Mouse (Mus musculus): Measurements from ENCODE around the gene Pld2. TPM values are rescaled to one million over a fixed set of nuclear protein-coding genes. Genes with fewer than 3 reads are reported as not detected.

Gene Pld2
- polyA plus RNA-seq, 1 experiment from 2014 or later, result 13.7 TPM

DNA sequence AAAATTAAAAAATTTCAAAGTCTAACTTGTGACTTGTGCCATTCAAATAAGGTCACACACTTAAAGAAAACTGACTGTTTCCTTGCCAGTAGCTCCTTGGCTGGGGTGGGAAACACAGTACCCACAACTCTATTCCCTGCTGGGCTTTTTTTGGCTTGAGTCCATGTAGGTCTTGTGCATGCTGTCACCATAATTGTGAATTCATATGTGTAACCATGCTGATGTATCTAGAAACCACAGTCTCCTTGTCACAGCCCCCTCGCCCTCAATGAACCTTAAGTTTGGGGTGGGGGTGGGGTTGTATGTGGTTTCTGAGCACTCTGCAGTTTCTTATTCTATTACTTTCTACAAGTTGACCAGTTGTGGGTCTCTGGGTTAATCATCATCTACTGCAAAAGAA lies 51.9 kb downstream of the Pld2 start:
- no peak overlapping the region for H3K4me2 ChIP-seq (ENCODE audit: low read depth, low read length)
- no peaks in the 10 kb centered on the region for H3K9me3 ChIP-seq (ENCODE audit: control insufficient read depth, low read length)
- no peak overlapping the region for H3K4me3 ChIP-seq (ENCODE audit: low read depth, low read length)
- 0 out of 2 replicates have a peak, but pooled peaks cover 2% of the 10 kb centered on the region for H3K4me1 ChIP-seq (ENCODE audit: control insufficient read depth, insufficient read depth, low read length)
- no peaks in the 10 kb centered on the region for H3K36me3 ChIP-seq (ENCODE audit: control insufficient read depth, insufficient read depth, low read length)
- WGBS, result 87% methylated on average over 1 of the region's 1 CpGs
- H3K27ac ChIP-seq (ENCODE audit: low read depth, low read length), result no peak overlapping the region
- H3K9ac ChIP-seq (replicated peaks; ENCODE audit: low read depth, low read length), result no peak overlapping the region
- no peaks in the 10 kb centered on the region for H3K27me3 ChIP-seq (ENCODE audit: control insufficient read depth, insufficient read depth, low read length)
- ATAC-seq (ENCODE audit: low read depth), result no peak

DNA sequence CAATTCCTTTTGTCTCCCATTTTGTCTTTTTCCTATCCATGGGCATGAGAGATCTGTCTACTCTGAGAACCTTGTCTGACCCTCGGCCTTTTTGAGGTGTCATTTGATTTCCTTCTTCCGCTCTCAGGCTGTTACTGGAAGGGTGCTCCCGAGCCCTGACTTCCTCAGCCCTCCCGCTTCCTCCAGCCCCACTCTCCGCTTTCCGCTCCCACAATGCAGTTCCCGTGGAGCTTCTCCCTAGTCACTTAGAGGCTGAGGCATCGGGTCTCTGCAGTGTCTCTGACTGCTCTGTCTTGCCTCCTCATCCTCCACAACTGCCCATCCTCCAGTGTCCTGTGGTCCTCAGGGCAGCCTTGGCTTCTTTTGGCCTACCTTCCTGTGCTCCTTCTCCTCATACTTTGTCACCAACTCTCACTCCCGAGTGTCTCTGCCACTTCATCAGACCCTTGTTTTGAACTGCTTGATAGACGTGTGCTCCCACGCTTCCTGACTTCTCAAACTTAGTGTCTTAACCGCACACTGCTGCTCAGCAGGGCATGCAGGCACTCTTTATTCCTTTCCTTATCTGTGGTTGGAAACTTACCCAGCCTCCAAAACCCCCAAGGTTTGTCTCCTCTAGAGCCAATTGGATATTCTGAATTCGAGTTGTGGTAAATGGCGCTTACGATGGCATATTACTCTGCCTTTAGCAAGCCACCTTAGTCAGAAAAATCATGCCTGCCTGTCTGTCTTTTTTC lies 54.6 kb downstream of the Pld2 start:
- WGBS, result 83% methylated on average over 15 of the region's 15 CpGs

DNA sequence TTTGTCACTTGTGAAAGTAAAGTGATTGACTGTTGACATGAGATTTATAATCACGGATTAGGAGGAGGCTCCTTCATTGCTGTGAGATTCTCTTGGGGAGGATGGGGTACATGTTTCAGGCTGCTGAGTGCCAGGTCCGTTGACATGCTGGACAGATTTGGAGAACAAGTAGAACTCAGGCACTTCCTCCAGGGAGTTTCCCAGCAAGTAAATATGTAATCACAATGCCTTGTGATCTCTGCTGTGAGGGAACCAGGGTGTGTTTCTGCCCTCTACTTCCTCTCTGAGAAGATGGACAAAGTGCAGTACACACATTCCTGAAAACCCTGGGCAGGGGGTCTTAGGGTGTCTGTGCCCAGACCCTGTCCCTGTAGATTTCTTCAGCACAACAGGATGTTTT lies 55.8 kb downstream of the Pld2 start:
- no peak overlapping the region for H3K9ac ChIP-seq (replicated peaks; ENCODE audit: low read depth, low read length)
- no peak for ATAC-seq (ENCODE audit: low read depth)
- H3K9me3 ChIP-seq (ENCODE audit: control insufficient read depth, low read length), result no peaks in the 10 kb centered on the region
- H3K27me3 ChIP-seq (ENCODE audit: control insufficient read depth, insufficient read depth, low read length), result no peaks in the 10 kb centered on the region
- H3K4me1 ChIP-seq (ENCODE audit: control insufficient read depth, insufficient read depth, low read length), result 0 out of 2 replicates have a peak, but pooled peaks cover 2% of the 10 kb centered on the region
- WGBS, result 80% methylated on average over 2 of the region's 2 CpGs
- H3K27ac ChIP-seq (ENCODE audit: low read depth, low read length), result no peak overlapping the region
- no peak overlapping the region for H3K4me3 ChIP-seq (ENCODE audit: low read depth, low read length)
- peaks cover 15% of the 10 kb centered on the region for H3K36me3 ChIP-seq (ENCODE audit: control insufficient read depth, insufficient read depth, low read length)
- H3K4me2 ChIP-seq (ENCODE audit: low read depth, low read length), result no peak overlapping the region

More for the DNA sequence above, 54.6 kb downstream of the Pld2 start:
- Histone ChIP-seq H3K4me1 (ENCODE audit: control insufficient read depth, insufficient read depth, low read length) (0 out of 2 replicates have a peak, but pooled peaks cover 2% of the 10 kb centered on the region), H3K4me3 (ENCODE audit: low read depth, low read length) (no peak overlapping the region), H3K9me3 (ENCODE audit: control insufficient read depth, low read length) (no peaks in the 10 kb centered on the region), H3K36me3 (ENCODE audit: control insufficient read depth, insufficient read depth, low read length) (peaks cover 15% of the 10 kb centered on the region), H3K27ac (ENCODE audit: low read depth, low read length) (no peak overlapping the region), H3K27me3 (ENCODE audit: control insufficient read depth, insufficient read depth, low read length) (no peaks in the 10 kb centered on the region), H3K9ac (replicated peaks; ENCODE audit: low read depth, low read length) (no peak overlapping the region), H3K4me2 (ENCODE audit: low read depth, low read length) (no peak overlapping the region)
- ATAC-seq (ENCODE audit: low read depth), result no peak

DNA sequence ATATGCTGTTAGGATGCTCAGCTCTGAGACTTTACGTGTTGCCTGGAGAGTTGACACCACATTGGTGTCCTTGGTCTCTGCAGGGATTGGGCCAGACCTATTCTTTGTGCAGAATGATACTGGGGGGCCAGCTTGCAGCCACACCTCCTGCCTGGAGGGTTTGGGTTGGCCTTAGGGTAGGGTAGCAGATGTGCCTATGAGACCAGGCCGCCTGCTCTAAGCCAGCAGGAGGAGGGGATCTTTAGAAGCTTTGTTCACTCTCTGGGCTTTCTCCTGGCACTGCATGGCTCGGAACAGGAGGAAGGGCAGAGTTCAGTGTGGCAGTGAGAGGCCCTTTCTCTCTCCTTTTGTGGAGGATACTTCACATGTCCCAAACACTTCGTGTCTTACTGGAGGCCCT lies 56.2 kb downstream of the Pld2 start:
- no peaks in the 10 kb centered on the region for H3K9me3 ChIP-seq (ENCODE audit: control insufficient read depth, low read length)
- no peak for ATAC-seq (ENCODE audit: low read depth)
- H3K9ac ChIP-seq (replicated peaks; ENCODE audit: low read depth, low read length), result no peak overlapping the region
- 0 out of 2 replicates have a peak, but pooled peaks cover 2% of the 10 kb centered on the region for H3K4me1 ChIP-seq (ENCODE audit: control insufficient read depth, insufficient read depth, low read length)
- no peaks in the 10 kb centered on the region for H3K27me3 ChIP-seq (ENCODE audit: control insufficient read depth, insufficient read depth, low read length)
- peaks cover 15% of the 10 kb centered on the region for H3K36me3 ChIP-seq (ENCODE audit: control insufficient read depth, insufficient read depth, low read length)
- no peak overlapping the region for H3K4me2 ChIP-seq (ENCODE audit: low read depth, low read length)
- WGBS, result 36% methylated on average over 4 of the region's 4 CpGs
- no peak overlapping the region for H3K27ac ChIP-seq (ENCODE audit: low read depth, low read length)
- H3K4me3 ChIP-seq (ENCODE audit: low read depth, low read length), result no peak overlapping the region

DNA sequence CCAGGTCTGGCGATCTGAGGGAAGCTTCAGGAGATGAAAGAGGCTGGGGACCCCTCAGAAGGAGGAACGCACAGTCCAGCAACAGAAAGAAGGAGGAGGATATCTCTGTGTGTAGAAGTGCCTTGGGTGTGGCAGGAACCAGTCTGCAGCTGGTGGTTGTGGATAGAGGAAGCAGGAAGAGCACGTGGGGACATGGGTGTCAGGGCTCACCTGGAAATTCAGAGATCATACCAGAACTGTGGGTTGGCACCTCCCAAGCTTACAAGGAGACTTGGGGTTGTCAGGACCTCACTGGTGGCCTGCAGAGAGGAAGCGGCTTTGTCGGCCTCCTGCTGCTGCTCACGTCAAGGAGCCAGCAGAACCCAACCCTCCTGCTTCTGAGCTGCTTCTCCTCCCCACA lies 57.4 kb downstream of the Pld2 start:
- no peak for ATAC-seq (ENCODE audit: low read depth)
- no peak overlapping the region for H3K27ac ChIP-seq (ENCODE audit: low read depth, low read length)
- H3K9ac ChIP-seq (replicated peaks; ENCODE audit: low read depth, low read length), result no peak overlapping the region
- 87% methylated on average over 6 of the region's 6 CpGs for WGBS
- H3K4me3 ChIP-seq (ENCODE audit: low read depth, low read length), result no peak overlapping the region
- H3K4me1 ChIP-seq (ENCODE audit: control insufficient read depth, insufficient read depth, low read length), result 0 out of 2 replicates have a peak, but pooled peaks cover 2% of the 10 kb centered on the region
- H3K36me3 ChIP-seq (ENCODE audit: control insufficient read depth, insufficient read depth, low read length), result peaks cover 20% of the 10 kb centered on the region
- H3K27me3 ChIP-seq (ENCODE audit: control insufficient read depth, insufficient read depth, low read length), result no peaks in the 10 kb centered on the region
- H3K4me2 ChIP-seq (ENCODE audit: low read depth, low read length), result no peak overlapping the region
- no peaks in the 10 kb centered on the region for H3K9me3 ChIP-seq (ENCODE audit: control insufficient read depth, low read length)

DNA sequence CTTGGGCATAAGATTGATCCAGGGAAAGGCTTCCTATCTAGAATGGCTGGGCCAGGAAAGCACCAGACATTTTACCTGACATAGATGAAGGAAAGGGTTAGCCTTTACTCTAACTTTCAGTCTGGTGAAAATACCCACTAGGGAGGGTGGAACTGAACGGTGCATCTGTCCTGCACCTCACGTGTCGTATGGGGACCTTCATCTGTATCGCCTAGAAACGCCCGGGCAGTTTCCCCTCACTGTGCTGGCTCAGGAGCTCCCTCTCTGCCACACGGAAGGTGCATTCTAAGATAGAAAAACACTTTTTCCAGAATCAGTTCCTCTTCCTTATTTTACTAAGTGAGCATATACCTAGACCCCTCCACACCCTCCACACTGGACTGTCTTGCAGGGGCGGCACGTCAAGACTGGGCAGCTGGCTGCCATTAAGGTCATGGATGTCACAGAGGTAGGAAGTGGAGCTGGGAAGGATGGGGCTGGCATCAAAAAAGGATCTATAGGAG lies 58.6 kb downstream of the Pld2 start:
- Histone ChIP-seq H3K4me1 (ENCODE audit: control insufficient read depth, insufficient read depth, low read length) (0 out of 2 replicates have a peak, but pooled peaks cover 2% of the 10 kb centered on the region), H3K4me2 (ENCODE audit: low read depth, low read length) (no peak overlapping the region), H3K4me3 (ENCODE audit: low read depth, low read length) (no peak overlapping the region), H3K9me3 (ENCODE audit: control insufficient read depth, low read length) (no peaks in the 10 kb centered on the region), H3K27me3 (ENCODE audit: control insufficient read depth, insufficient read depth, low read length) (no peaks in the 10 kb centered on the region), H3K9ac (replicated peaks; ENCODE audit: low read depth, low read length) (no peak overlapping the region), H3K36me3 (ENCODE audit: control insufficient read depth, insufficient read depth, low read length) (peaks cover 20% of the 10 kb centered on the region), H3K27ac (ENCODE audit: low read depth, low read length) (no peak overlapping the region)
- 89% methylated on average over 9 of the region's 9 CpGs for WGBS
- ATAC-seq (ENCODE audit: low read depth), result no peak

DNA sequence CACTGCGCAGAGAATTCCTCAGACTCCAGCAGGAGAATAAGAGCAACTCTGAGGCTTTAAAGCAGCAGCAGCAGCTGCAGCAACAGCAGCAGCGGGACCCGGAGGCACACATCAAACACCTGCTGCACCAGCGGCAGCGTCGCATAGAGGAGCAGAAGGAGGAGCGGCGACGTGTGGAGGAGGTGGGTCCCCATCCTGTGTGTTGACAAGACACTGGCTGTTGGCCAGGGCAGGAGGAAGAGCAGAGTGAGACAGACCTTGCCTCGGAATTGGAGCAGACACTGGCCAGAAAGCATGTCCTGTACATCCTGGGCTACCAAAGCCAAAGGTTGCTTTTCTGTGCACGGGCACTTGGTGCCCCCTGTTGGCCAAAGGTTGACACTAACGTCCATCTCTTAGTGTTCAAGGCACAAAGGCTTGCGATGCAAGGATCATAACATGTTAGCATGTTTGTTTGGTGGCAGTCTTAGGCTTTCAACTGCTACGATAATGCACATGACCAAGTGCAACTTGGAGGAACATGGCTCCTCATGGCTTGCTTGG lies 65.2 kb downstream of the Pld2 start:
- Histone ChIP-seq H3K4me2 (ENCODE audit: low read depth, low read length) (no peak overlapping the region), H3K9ac (replicated peaks; ENCODE audit: low read depth, low read length) (no peak overlapping the region), H3K4me3 (ENCODE audit: low read depth, low read length) (no peak overlapping the region), H3K27me3 (ENCODE audit: control insufficient read depth, insufficient read depth, low read length) (no peaks in the 10 kb centered on the region), H3K4me1 (ENCODE audit: control insufficient read depth, insufficient read depth, low read length) (no peaks in the 10 kb centered on the region), H3K27ac (ENCODE audit: low read depth, low read length) (no peak overlapping the region), H3K36me3 (ENCODE audit: control insufficient read depth, insufficient read depth, low read length) (peaks cover 32% of the 10 kb centered on the region), H3K9me3 (ENCODE audit: control insufficient read depth, low read length) (no peaks in the 10 kb centered on the region)
- 52% methylated on average over 14 of the region's 14 CpGs for WGBS
- no peak; the same call in 1 of the 2 replicates for ATAC-seq (ENCODE audit: low read depth)

DNA sequence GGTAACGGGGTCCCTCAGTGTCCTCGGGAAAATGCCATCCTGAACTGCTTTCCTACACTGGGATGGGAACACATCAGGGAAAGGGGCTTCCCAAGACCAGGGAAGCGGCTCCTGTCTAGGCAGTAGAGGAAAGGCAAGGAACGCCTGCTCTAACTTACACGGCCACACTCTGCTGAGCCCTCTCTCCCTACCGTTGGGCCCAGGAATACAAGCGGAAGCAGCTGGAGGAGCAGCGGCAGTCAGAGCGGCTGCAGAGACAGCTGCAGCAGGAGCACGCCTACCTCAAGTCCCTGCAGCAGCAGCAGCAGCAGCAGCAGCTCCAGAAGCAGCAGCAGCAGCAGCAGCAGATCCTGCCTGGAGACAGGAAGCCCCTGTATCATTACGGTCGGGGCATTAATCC lies 66.9 kb downstream of the Pld2 start:
- Histone ChIP-seq H3K9me3 (ENCODE audit: control insufficient read depth, low read length) (no peaks in the 10 kb centered on the region), H3K4me1 (ENCODE audit: control insufficient read depth, insufficient read depth, low read length) (no peaks in the 10 kb centered on the region), H3K36me3 (ENCODE audit: control insufficient read depth, insufficient read depth, low read length) (peaks cover 39% of the 10 kb centered on the region), H3K9ac (replicated peaks; ENCODE audit: low read depth, low read length) (no peak overlapping the region), H3K4me2 (ENCODE audit: low read depth, low read length) (no peak overlapping the region), H3K4me3 (ENCODE audit: low read depth, low read length) (no peak overlapping the region), H3K27ac (ENCODE audit: low read depth, low read length) (no peak overlapping the region), H3K27me3 (ENCODE audit: control insufficient read depth, insufficient read depth, low read length) (no peaks in the 10 kb centered on the region)
- 84% methylated on average over 12 of the region's 12 CpGs for WGBS
- no peak for ATAC-seq (ENCODE audit: low read depth)

DNA sequence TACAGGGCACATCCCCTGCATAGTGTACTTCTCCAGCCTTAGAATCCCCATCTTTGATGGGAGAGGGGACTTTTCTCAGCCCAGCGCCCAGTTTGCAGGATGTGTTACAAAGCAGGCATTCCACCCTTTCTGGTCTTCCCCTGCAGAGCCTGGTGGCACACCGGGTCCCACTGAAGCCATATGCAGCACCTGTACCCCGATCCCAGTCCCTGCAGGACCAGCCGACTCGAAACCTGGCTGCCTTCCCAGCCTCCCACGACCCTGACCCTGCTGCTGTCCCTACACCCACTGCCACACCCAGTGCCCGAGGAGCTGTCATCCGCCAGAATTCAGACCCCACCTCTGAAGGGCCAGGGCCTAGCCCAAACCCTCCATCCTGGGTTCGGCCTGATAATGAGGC lies 67.7 kb downstream of the Pld2 start:
- H3K36me3 ChIP-seq (ENCODE audit: control insufficient read depth, insufficient read depth, low read length), result peaks cover 43% of the 10 kb centered on the region
- no peak overlapping the region for H3K27ac ChIP-seq (ENCODE audit: low read depth, low read length)
- H3K4me3 ChIP-seq (ENCODE audit: low read depth, low read length), result no peak overlapping the region
- WGBS, result 94% methylated on average over 9 of the region's 9 CpGs
- no peaks in the 10 kb centered on the region for H3K4me1 ChIP-seq (ENCODE audit: control insufficient read depth, insufficient read depth, low read length)
- H3K27me3 ChIP-seq (ENCODE audit: control insufficient read depth, insufficient read depth, low read length), result no peaks in the 10 kb centered on the region
- no peak for ATAC-seq (ENCODE audit: low read depth)
- H3K9me3 ChIP-seq (ENCODE audit: control insufficient read depth, low read length), result no peaks in the 10 kb centered on the region
- no peak overlapping the region for H3K9ac ChIP-seq (replicated peaks; ENCODE audit: low read depth, low read length)
- no peak overlapping the region for H3K4me2 ChIP-seq (ENCODE audit: low read depth, low read length)
